Mouse (Mus musculus): ENCODE results near the gene Anapc16. TPM values are rescaled to one million over a fixed set of nuclear protein-coding genes. Genes with fewer than 3 reads are reported as not detected.

The Anapc16 gene
- polyA plus RNA-seq, 1 experiment from 2014 or later: 115 TPM

DNA sequence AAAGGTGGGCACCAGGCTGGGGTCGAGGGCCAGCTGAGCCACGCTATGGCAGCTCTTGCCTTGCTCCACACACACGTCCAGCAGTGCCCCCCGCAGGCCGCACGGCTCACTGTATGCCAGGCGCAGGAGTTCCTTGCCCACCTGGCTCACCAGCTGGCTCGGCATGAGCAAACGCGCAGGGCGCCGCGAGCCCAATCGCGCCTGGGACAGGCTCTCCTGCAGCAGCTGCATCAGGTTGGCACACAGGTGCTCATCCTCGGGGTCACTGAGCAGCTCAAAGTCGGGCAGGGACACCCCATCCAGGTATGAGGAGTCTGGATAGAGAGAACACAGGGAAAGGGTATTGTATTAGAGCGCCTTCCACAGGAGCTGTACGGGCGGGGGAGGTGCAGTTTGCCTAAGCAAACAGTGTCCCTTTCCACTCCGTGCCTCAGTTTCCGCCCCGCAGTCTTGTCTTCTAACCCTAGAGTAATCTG lies 52.2 kb downstream of the Anapc16 start:
- Histone ChIP-seq H3K4me1 (replicated peaks; ENCODE audit: control insufficient read depth, insufficient read depth, low read length) (peaks cover 34% of the 10 kb centered on the region), H3K4me3 (replicated peaks; ENCODE audit: low read length) (peak overlapping the region; percentile 100), H3K27ac (ENCODE audit: low read length) (peak overlapping the region; percentile 93), H3K9ac (replicated peaks; ENCODE audit: low read depth, low read length) (peak overlapping the region; percentile 96), H3K9me3 (ENCODE audit: control insufficient read depth, low read length) (no peaks in the 10 kb centered on the region), H3K27me3 (replicated peaks; ENCODE audit: control insufficient read depth, insufficient read depth, low read length) (no peaks in the 10 kb centered on the region), H3K36me3 (ENCODE audit: control insufficient read depth, insufficient read depth) (no peaks in the 10 kb centered on the region), H3K4me2 (ENCODE audit: low read length) (peak overlapping the region; percentile 93)
- peak; percentile 32 for ATAC-seq
- 0% methylated on average over 23 of the region's 23 CpGs for WGBS

DNA sequence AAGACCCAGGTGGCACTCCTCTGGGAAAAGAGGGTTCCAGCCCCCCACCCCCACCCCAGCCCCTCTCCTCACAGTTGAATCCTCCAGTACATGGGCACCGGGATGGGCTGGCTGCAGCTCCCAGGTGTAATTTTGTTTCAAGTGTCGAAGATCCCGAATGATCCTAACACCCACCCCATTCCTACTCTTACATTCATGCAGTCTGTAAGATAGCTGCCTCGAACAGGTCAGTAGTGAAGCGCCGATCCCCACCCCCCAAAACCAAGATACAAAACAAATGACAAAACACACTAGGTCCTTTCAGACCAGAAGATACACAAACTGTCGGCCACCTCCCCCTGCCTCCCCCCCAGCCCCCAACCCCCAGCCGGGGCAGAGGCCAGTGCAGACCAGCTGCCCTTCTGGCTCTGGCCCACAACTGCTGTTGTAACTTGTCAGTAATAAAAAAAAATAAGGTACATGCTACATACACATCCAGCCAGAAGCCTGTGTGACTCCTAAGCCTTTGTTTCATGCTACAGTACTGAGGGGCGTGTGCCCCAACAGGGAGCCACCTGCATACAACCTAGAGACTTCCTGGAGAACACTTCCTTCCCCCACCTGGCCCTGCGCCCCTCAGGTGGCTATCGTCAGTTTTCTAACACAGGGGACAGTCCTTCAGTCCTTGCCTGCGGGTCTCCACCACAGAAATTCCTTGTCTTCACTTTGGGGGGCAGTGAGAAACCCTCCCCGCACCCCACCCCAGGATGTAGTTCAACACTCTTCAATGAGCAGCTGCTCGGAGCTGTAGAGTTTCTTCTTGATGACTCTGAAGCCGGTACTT lies 52.9 kb downstream of the Anapc16 start:
- no peaks in the 10 kb centered on the region for H3K36me3 ChIP-seq (ENCODE audit: control insufficient read depth, insufficient read depth)
- peak overlapping the region; percentile 93 for H3K4me2 ChIP-seq (ENCODE audit: low read length)
- no peaks in the 10 kb centered on the region for H3K9me3 ChIP-seq (ENCODE audit: control insufficient read depth, low read length)
- H3K27me3 ChIP-seq (replicated peaks; ENCODE audit: control insufficient read depth, insufficient read depth, low read length): no peaks in the 10 kb centered on the region
- H3K4me1 ChIP-seq (replicated peaks; ENCODE audit: control insufficient read depth, insufficient read depth, low read length): peaks cover 34% of the 10 kb centered on the region
- peak overlapping the region; percentile 96 for H3K9ac ChIP-seq (replicated peaks; ENCODE audit: low read depth, low read length)
- H3K4me3 ChIP-seq (replicated peaks; ENCODE audit: low read length): peak overlapping the region; percentile 100
- peak overlapping the region; percentile 93 for H3K27ac ChIP-seq (ENCODE audit: low read length)
- 36% methylated on average over 15 of the region's 15 CpGs for WGBS
- ATAC-seq: no peak

DNA sequence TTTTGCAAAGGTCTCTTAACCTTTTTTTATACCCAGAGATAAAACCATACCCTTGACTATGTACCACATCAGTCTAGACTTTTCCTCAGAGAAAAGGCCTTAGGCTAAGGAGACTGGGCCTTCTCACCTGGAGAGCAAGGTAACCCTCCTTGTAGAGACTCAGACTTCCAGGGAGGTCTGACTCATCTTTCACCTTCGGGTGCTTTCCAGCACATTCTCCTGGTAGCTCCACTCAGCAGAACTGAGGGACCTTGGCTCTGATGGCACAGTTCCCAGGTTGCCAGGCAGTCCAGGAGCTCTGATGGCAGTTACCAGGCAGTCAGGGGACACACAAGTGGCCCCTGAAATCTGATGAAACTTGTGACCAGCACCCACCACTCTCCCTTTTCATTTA lies 53.7 kb downstream of the Anapc16 start:
- H3K4me2 ChIP-seq (ENCODE audit: low read length): peak overlapping the region; percentile 93
- H3K9me3 ChIP-seq (ENCODE audit: control insufficient read depth, low read length): no peaks in the 10 kb centered on the region
- H3K9ac ChIP-seq (replicated peaks; ENCODE audit: low read depth, low read length): peak overlapping the region; percentile 96; the same call in 1 of the 2 replicates
- H3K36me3 ChIP-seq (ENCODE audit: control insufficient read depth, insufficient read depth): no peaks in the 10 kb centered on the region
- peaks cover 34% of the 10 kb centered on the region for H3K4me1 ChIP-seq (replicated peaks; ENCODE audit: control insufficient read depth, insufficient read depth, low read length)
- no peak for ATAC-seq
- WGBS: 82% methylated on average over 1 of the region's 1 CpGs
- no peaks in the 10 kb centered on the region for H3K27me3 ChIP-seq (replicated peaks; ENCODE audit: control insufficient read depth, insufficient read depth, low read length)
- peak overlapping the region; percentile 100 for H3K4me3 ChIP-seq (replicated peaks; ENCODE audit: low read length)
- H3K27ac ChIP-seq (ENCODE audit: low read length): peak overlapping the region; percentile 39; the same call in 1 of the 2 replicates

DNA sequence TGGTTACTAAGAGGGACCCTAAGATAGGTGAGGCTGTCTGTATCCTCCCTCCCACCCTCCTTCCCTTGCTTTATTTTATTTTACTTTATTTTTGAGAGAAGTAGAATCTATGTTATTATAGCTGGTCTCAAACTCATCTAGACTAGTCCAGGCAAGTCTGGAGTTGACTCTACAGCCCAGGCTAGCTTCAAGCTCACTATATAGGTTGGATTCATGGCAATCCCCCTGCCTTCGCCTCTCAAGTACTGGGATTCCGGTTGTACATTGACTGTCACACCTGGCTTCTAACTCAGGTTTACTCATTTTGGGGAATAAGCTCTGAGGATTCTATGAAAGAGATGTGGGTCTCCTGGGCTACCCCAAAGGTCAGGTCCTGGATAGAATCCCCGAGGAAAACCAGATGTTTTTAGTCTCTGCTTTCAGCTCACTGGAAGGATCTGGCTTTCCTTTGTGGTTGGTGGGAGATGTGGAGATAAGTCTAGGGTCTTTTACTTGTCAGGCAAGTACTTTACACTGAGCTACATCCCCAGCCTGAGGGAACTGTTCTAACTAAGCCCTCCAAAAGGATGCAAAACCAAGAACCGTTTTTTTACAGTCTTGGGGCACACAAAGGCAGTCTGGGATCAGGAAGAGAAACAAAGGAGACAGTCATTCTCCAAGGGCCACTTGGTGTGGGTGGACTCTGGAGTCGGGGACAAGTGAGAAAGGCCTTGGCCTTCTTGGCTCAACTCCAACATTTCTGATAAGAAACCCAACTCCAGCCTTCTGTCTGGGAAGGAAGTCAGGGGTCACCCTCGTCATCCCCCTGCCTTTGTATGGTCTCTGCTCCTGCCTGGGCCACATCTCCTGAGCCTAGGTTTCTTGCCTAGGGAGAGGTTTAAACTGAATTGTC lies 54.3 kb downstream of the Anapc16 start:
- Histone ChIP-seq H3K27me3 (replicated peaks; ENCODE audit: control insufficient read depth, insufficient read depth, low read length) (no peaks in the 10 kb centered on the region), H3K4me1 (replicated peaks; ENCODE audit: control insufficient read depth, insufficient read depth, low read length) (peaks cover 37% of the 10 kb centered on the region), H3K4me3 (replicated peaks; ENCODE audit: low read length) (no peak overlapping the region; the same call in 1 of the 2 replicates), H3K9me3 (ENCODE audit: control insufficient read depth, low read length) (no peaks in the 10 kb centered on the region), H3K9ac (replicated peaks; ENCODE audit: low read depth, low read length) (no peak overlapping the region; the same call in 1 of the 2 replicates), H3K36me3 (ENCODE audit: control insufficient read depth, insufficient read depth) (no peaks in the 10 kb centered on the region), H3K4me2 (ENCODE audit: low read length) (peak overlapping the region; percentile 93), H3K27ac (ENCODE audit: low read length) (peak overlapping the region; percentile 39; the same call in 1 of the 2 replicates)
- no peak for ATAC-seq
- 50% methylated on average over 6 of the region's 6 CpGs for WGBS

DNA sequence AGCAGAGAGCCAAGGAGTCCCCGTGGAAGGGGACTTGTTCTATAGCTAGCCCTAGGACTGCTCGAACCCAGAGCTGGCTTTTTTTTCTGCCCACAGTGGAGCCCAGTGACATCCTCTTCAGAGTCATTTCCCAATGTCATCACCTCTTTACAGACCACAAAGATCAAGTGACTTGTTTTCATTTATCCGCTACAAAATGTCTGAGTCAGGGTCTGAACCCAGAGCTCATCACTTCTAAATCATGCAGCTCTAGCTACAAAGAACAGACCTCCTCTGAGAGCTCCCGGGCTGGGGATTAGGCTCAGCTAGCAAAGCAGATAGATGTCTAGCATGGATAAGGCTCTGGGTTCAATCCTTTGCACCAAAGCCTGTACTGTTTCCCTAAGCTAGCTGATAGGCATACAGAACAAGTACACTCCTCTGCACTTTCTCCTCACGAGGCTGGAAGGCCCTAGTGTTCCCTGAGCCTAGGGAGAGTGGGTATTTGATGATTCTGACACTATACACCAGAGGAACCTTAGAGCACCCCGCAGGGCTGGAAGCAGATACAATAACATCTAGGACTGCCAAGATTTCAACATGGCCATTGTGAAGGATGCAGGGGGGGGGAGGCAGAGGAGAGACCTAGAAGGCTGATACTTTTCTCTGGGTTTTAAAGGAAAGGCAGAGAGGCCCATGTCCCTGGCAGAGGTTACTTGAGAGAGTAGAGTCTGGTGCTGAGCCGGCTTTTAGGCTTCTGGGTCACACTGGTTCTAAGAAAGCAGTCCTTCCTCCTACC lies 55.5 kb downstream of the Anapc16 start:
- Histone ChIP-seq H3K27me3 (replicated peaks; ENCODE audit: control insufficient read depth, insufficient read depth, low read length) (no peaks in the 10 kb centered on the region), H3K36me3 (ENCODE audit: control insufficient read depth, insufficient read depth) (no peaks in the 10 kb centered on the region), H3K4me3 (replicated peaks; ENCODE audit: low read length) (no peak overlapping the region), H3K4me2 (ENCODE audit: low read length) (no peak overlapping the region), H3K9ac (replicated peaks; ENCODE audit: low read depth, low read length) (no peak overlapping the region), H3K4me1 (replicated peaks; ENCODE audit: control insufficient read depth, insufficient read depth, low read length) (peaks cover 41% of the 10 kb centered on the region), H3K9me3 (ENCODE audit: control insufficient read depth, low read length) (no peaks in the 10 kb centered on the region), H3K27ac (ENCODE audit: low read length) (no peak overlapping the region)
- ATAC-seq: no peak
- 62% methylated on average over 7 of the region's 7 CpGs for WGBS

DNA sequence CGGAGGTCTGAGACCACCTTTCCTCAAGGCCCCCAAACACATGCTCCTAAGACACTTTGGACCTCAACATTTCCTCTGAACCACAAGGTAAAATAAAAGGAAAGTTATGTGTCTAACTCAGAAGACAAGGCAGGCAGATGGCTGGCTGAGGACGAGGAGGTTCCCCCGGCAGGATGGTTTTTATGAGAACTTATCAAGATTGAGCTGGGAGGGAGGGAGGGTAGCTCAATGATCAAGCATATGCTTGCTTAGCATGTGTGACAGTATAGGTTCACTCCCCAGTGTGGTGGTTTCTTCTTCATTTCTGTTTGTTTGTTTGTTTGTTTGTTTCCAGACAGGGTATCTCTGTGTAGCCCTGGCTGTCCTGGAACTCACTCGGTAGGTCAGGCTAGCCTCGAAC lies 56.6 kb downstream of the Anapc16 start:
- no peak overlapping the region for H3K4me2 ChIP-seq (ENCODE audit: low read length)
- H3K4me1 ChIP-seq (replicated peaks; ENCODE audit: control insufficient read depth, insufficient read depth, low read length): peaks cover 46% of the 10 kb centered on the region
- no peaks in the 10 kb centered on the region for H3K36me3 ChIP-seq (ENCODE audit: control insufficient read depth, insufficient read depth)
- no peak overlapping the region for H3K27ac ChIP-seq (ENCODE audit: low read length)
- no peak for ATAC-seq
- 96% methylated on average over 5 of the region's 5 CpGs for WGBS
- no peak overlapping the region for H3K9ac ChIP-seq (replicated peaks; ENCODE audit: low read depth, low read length)
- no peaks in the 10 kb centered on the region for H3K27me3 ChIP-seq (replicated peaks; ENCODE audit: control insufficient read depth, insufficient read depth, low read length)
- no peak overlapping the region for H3K4me3 ChIP-seq (replicated peaks; ENCODE audit: low read length)
- no peaks in the 10 kb centered on the region for H3K9me3 ChIP-seq (ENCODE audit: control insufficient read depth, low read length)

DNA sequence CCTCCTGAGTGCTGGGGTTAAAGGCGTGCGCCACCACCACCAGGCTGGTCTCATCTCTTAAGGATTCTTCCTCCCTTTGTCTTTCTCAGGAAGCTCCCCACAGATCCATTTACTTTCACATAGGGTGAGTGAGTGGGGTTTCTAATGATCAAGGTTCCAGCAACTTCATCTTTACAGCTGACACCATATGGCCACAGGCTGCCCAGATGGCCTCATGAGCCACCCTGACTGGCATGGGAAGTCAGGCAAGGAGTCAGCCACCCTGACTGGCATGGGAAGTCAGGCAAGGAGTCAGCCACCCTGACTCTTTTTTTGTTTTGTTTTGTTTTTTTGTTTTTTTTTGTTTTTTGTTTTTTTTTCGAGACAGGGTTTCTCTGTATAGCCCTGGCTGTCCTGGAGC lies 57.5 kb downstream of the Anapc16 start:
- Histone ChIP-seq H3K4me3 (replicated peaks; ENCODE audit: low read length) (no peak overlapping the region), H3K27me3 (replicated peaks; ENCODE audit: control insufficient read depth, insufficient read depth, low read length) (no peaks in the 10 kb centered on the region), H3K9me3 (ENCODE audit: control insufficient read depth, low read length) (no peaks in the 10 kb centered on the region), H3K27ac (ENCODE audit: low read length) (no peak overlapping the region), H3K36me3 (ENCODE audit: control insufficient read depth, insufficient read depth) (no peaks in the 10 kb centered on the region), H3K9ac (replicated peaks; ENCODE audit: low read depth, low read length) (no peak overlapping the region), H3K4me1 (replicated peaks; ENCODE audit: control insufficient read depth, insufficient read depth, low read length) (peaks cover 42% of the 10 kb centered on the region), H3K4me2 (ENCODE audit: low read length) (no peak overlapping the region)
- 86% methylated on average over 3 of the region's 3 CpGs for WGBS
- ATAC-seq: no peak

DNA sequence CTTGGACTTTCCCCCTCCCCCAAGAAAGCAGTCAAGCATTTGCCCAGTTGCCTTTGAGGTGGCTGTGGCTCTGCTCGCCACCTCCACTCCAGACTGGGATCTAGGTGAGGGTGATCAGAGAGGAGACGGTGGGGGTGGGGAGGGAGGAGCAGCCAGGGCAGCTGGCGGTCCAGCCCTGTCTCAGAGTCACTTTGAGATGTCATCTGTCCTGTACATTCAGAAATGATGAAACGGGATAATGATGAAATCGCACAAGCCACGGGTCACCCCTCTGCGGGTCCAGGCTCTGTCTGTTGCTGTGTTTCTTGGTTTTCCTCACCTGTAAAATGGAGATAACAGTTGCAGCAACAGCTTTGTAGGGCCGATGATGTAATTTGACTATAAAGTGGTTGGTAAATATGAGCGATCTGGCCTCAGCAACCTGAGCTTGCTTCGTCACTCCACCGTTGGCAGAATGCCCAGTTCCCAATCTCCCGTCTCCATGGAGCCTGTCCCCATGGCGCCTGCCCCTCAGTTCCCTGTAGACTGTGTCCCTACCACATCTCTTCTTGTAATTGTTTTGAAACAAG lies 59.4 kb downstream of the Anapc16 start:
- Histone ChIP-seq H3K27me3 (replicated peaks; ENCODE audit: control insufficient read depth, insufficient read depth, low read length) (no peaks in the 10 kb centered on the region), H3K9ac (replicated peaks; ENCODE audit: low read depth, low read length) (peak overlapping the region; percentile 35), H3K9me3 (ENCODE audit: control insufficient read depth, low read length) (no peaks in the 10 kb centered on the region), H3K4me2 (ENCODE audit: low read length) (peak overlapping the region; percentile 51), H3K4me1 (replicated peaks; ENCODE audit: control insufficient read depth, insufficient read depth, low read length) (peaks cover 23% of the 10 kb centered on the region), H3K27ac (ENCODE audit: low read length) (peak overlapping the region; percentile 29; the same call in 1 of the 2 replicates), H3K4me3 (replicated peaks; ENCODE audit: low read length) (no peak overlapping the region; the same call in 1 of the 2 replicates), H3K36me3 (ENCODE audit: control insufficient read depth, insufficient read depth) (no peaks in the 10 kb centered on the region)
- peak; percentile 56 for ATAC-seq
- WGBS: 31% methylated on average over 13 of the region's 13 CpGs

Data from forebrain, embryonic 16.5 days (tissue).